Mouse (Mus musculus) neutrophil, adult 83 days (primary cell): ENCODE results near the gene Plekhg1. TPM values are rescaled to one million over a fixed set of nuclear protein-coding genes. Genes with fewer than 3 reads are reported as not detected.

Experiments used
- total RNA-seq, 2 experiments: library from RNA; stranded (reverse); gene quantifications; one replicate each; pipeline ENCODE4 v1.2.4; 2023

Plekhg1 gene
- 10 to 100 TPM; 18.4 to 20.5 TPM for total RNA-seq

GRCm38 (mm10) chr10:3740148-3740503 is at the start of gene Plekhg1:
Gene Plekhg1, plus strand, starts transcription at chr10:3740364.

DNA sequence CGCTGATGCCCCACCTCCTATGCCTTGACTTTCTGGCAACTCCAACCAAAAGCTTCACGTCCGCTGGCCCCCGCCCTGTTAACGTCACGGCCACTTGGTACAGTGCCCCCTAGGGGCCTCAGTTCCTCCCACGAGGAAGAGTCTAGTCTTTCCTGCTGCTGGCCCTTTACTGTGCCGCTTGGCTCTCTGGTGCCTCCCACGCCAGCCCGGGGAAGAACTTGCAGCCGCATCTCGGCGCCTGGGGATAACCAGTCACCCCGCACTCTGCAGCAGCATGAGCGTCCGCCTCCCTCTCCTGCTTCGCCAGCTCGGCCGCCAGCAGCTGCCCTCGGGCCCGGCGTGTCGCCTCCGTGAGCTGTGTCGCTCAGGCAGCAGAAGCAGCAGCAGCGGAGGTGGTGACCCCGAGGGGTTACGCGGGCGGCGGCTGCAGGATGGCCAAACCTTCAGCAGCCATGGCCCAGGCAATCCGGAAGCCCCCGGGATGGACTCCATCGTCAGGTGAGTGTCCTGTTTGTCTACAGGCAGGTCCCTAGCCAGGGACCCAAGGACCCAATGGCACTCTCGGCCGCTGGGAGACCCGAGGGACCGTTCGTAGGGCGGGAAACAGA is 232.9 kb downstream of the Plekhg1 start, which contains the start of gene Mthfd1l:
Gene Mthfd1l (plus strand): TSS at position 138 of the 608 bp plus-strand sequence.

Other genes with a start within 250 kb of the Plekhg1 start
- not detected for gene Iyd, start 200.1 kb upstream of the Plekhg1 start, total RNA-seq
- gene Mthfd1l, start 232.8 kb downstream of the Plekhg1 start, total RNA-seq: 10 to 100 TPM; 17.4 to 19.2 TPM